Mouse (Mus musculus): ENCODE measurements around the gene Gfod1. TPM values are rescaled to one million over a fixed set of nuclear protein-coding genes. Genes with fewer than 3 reads are reported as not detected.

Gfod1 gene
- polyA plus RNA-seq, 1 experiment, result 4.2 TPM

DNA sequence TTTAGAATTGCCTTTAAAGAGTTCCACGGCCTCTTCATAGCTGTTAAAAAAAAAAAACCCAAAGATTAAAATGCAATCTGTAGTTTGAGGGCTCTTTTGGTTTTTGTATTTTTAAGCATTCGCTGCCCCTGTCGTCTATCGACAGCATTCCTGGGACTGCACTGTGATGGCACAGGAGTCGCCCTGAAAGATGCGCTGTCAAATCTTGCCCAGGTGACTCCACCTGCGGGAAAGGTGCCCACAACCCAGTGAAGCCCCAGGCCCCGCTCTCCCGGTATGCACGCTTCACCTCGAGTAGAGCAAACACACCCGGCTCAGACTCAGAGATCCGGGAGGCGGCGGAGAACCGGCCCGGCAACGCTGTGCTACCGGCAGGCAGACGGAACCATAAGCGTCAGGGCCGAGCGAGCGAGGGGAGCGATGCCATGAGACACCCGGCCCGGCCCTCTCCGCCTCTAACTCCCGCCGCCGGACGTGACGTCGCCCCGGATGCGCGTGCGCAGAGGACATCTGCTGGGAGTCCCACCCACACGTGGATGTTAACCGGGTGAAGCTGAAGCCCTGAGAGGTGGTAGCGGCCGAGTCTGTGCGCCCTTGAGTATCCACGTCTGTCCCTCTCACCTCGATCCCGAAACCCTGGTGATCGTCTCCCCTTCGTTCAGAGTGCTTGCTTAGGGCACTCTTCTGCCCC, 132.8 kb downstream of the Gfod1 start, which contains the start of gene Tbc1d7:
Gene Tbc1d7 (minus strand): TSS at position 482 of the 691 bp plus-strand sequence.
- Histone ChIP-seq H3K4me3 (ENCODE audit: insufficient read depth, low read length) (peak within 1 kb of the TSS; percentile 71), H3K27ac (ENCODE audit: insufficient read depth, low read length) (peak within 1 kb of the TSS; percentile 53), H3K4me1 (ENCODE audit: control insufficient read depth, insufficient read depth, low read length) (no peaks in the 10 kb centered on the region)
- TF ChIP-seq CTCF (IDR thresholded peaks at IDR 0.05; ENCODE audit: borderline replicate concordance, insufficient read depth, low read length) (no peak), POLR2A (IDR thresholded peaks at IDR 0.05; ENCODE audit: low read depth, low read length) (peak; percentile 98)

GRCm38 (mm10) chr13:43167721-43168120, 136.3 kb downstream of the Gfod1 start:
- Histone ChIP-seq H3K4me3 (ENCODE audit: insufficient read depth, low read length) (no peak overlapping the region), H3K4me1 (ENCODE audit: control insufficient read depth, insufficient read depth, low read length) (no peaks in the 10 kb centered on the region), H3K27ac (ENCODE audit: insufficient read depth, low read length) (no peak overlapping the region)
- no peak for TF ChIP-seq POLR2A (IDR thresholded peaks at IDR 0.05; ENCODE audit: low read depth, low read length)
- TF ChIP-seq CTCF (IDR thresholded peaks at IDR 0.05; ENCODE audit: borderline replicate concordance, insufficient read depth, low read length), result no peak

DNA sequence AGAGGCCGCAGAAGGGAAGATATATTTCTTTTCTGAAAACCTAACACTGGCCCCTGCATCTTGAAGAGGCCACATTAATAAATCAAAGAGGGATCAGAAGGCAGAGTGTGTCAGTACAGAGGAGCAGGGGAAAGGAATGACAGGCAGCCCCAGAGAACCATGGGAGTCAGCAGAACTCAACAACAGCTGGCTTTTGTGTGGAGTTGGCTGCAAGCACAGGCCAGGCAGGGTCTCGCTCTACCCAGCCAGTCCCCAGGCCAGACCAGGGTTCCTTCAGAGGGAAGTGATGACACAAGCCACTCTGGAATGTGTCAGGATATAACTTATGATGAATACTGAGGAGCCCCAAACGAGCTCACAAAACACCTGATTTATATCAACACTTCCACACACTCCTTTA, 144.5 kb downstream of the Gfod1 start:
- Histone ChIP-seq H3K4me1 (ENCODE audit: control insufficient read depth, insufficient read depth, low read length) (0 out of 2 replicates have a peak, but pooled peaks cover under 1% of the 10 kb centered on the region), H3K4me3 (ENCODE audit: insufficient read depth, low read length) (no peak overlapping the region), H3K27ac (ENCODE audit: insufficient read depth, low read length) (peak overlapping the region; percentile 28; the same call in 1 of the 2 replicates)
- no peak for TF ChIP-seq CTCF (IDR thresholded peaks at IDR 0.05; ENCODE audit: borderline replicate concordance, insufficient read depth, low read length)
- no peak for TF ChIP-seq POLR2A (IDR thresholded peaks at IDR 0.05; ENCODE audit: low read depth, low read length)

GRCm38 (mm10) chr13:43158281-43158680, 145.7 kb downstream of the Gfod1 start:
- Histone ChIP-seq H3K4me3 (ENCODE audit: insufficient read depth, low read length) (no peak overlapping the region), H3K27ac (ENCODE audit: insufficient read depth, low read length) (no peak overlapping the region), H3K4me1 (ENCODE audit: control insufficient read depth, insufficient read depth, low read length) (0 out of 2 replicates have a peak, but pooled peaks cover 4% of the 10 kb centered on the region)
- TF ChIP-seq POLR2A (IDR thresholded peaks at IDR 0.05; ENCODE audit: low read depth, low read length) (no peak), CTCF (IDR thresholded peaks at IDR 0.05; ENCODE audit: borderline replicate concordance, insufficient read depth, low read length) (no peak)

DNA sequence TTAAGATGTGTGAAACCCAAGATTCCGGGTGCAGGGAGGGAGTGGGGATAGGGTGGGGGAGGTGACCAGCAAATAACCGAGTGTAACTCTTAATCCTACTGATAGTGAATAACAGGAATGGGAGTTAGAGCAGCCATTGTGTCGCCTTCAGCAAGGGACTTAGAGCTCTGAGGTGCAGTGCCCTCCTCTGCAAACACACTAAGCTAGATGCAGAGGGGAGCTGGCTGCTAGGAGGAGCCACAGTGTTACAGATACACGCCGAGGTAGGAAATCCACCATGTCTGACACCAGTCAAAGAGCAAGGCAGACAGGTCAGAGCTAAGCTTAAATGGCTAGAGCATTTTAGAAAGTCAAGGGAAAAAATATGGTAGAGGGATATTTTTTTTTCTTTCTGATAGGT, 146.6 kb downstream of the Gfod1 start:
- Histone ChIP-seq H3K4me1 (ENCODE audit: control insufficient read depth, insufficient read depth, low read length) (0 out of 2 replicates have a peak, but pooled peaks cover 4% of the 10 kb centered on the region), H3K27ac (ENCODE audit: insufficient read depth, low read length) (no peak overlapping the region), H3K4me3 (ENCODE audit: insufficient read depth, low read length) (no peak overlapping the region)
- no peak for TF ChIP-seq CTCF (IDR thresholded peaks at IDR 0.05; ENCODE audit: borderline replicate concordance, insufficient read depth, low read length)
- TF ChIP-seq POLR2A (IDR thresholded peaks at IDR 0.05; ENCODE audit: low read depth, low read length), result no peak

DNA sequence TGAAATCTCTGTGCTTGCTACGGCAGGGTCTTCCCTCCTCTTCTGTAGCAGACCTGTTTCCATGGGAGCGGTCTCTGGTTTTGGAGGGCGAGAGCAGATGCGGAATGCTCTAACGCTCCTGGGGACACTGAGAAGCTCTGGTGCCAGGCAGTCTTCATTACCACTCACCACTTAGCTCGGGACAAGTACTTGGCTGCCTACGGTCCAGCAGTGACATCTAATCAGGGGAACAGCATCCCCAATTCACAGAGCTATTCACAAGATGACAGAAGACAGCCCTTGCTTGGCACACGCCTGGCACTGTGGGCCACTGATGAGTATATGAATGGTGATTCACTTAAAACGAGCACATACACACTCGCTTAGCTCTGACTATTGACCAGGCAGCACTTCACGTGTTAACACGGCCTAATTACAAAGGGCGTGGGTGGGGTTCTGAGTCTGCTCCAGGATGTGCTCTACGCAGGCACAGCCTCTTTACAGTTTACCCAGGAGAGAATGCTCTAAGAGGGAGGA, 151.9 kb downstream of the Gfod1 start:
- no peak overlapping the region for H3K27ac ChIP-seq (ENCODE audit: insufficient read depth, low read length)
- peaks cover 12% of the 10 kb centered on the region for H3K4me1 ChIP-seq (ENCODE audit: control insufficient read depth, insufficient read depth, low read length)
- no peak for TF ChIP-seq CTCF (IDR thresholded peaks at IDR 0.05; ENCODE audit: borderline replicate concordance, insufficient read depth, low read length)
- TF ChIP-seq POLR2A (IDR thresholded peaks at IDR 0.05; ENCODE audit: low read depth, low read length), result no peak
- no peak overlapping the region for H3K4me3 ChIP-seq (ENCODE audit: insufficient read depth, low read length)

DNA sequence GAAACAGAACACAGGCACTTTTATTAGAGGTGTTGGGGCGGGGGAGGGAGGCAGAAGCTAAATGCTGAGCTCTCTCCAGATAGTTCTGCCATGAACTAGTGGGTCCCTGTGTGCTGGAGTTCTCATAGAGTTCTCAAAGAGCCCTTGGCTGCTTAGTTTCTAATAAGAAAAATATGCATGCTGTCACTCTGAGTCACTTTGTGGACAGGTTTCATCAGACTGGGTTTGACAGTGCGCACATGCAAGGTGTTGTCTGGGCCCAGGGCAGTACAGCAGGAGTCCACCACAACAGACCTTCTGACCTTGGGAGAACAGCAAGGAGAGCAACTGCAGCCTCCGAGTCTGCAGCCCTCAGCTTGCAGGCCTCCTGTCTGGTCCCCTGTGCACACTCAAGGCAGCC, 154.3 kb downstream of the Gfod1 start:
- Histone ChIP-seq H3K4me3 (ENCODE audit: insufficient read depth, low read length) (no peak overlapping the region), H3K27ac (ENCODE audit: insufficient read depth, low read length) (peak overlapping the region; percentile 1; the same call in 1 of the 2 replicates), H3K4me1 (ENCODE audit: control insufficient read depth, insufficient read depth, low read length) (peaks cover 12% of the 10 kb centered on the region)
- TF ChIP-seq POLR2A (IDR thresholded peaks at IDR 0.05; ENCODE audit: low read depth, low read length) (no peak), CTCF (IDR thresholded peaks at IDR 0.05; ENCODE audit: borderline replicate concordance, insufficient read depth, low read length) (no peak)

DNA sequence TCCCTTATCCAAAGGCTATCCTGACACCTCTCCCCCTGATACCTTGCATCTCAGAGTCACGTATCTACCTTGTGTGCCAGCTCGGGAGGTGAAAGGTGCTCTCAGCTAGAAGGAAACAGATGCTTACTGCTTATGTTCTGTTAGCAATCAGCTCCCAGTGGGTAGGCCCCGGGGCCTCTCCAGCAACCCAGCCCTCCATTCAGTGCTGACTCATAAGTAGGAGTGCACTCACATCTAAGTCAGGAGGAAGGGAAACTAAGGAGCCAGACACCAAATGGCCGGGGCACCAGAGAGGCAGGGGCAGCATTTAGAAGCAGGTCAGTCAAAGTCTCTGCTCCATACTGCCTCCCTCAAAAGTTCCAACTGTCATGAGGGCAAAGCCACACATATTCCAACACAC, 155.3 kb downstream of the Gfod1 start:
- Histone ChIP-seq H3K4me3 (ENCODE audit: insufficient read depth, low read length) (no peak overlapping the region), H3K27ac (ENCODE audit: insufficient read depth, low read length) (0 out of 2 replicates have a peak overlapping the region, but pooled peaks have one; percentile 24), H3K4me1 (ENCODE audit: control insufficient read depth, insufficient read depth, low read length) (peaks cover 8% of the 10 kb centered on the region)
- TF ChIP-seq CTCF (IDR thresholded peaks at IDR 0.05; ENCODE audit: borderline replicate concordance, insufficient read depth, low read length) (no peak), POLR2A (IDR thresholded peaks at IDR 0.05; ENCODE audit: low read depth, low read length) (no peak)

- Histone ChIP-seq H3K4me3 (ENCODE audit: insufficient read depth, low read length) (no peak overlapping the region), H3K4me1 (ENCODE audit: control insufficient read depth, insufficient read depth, low read length) (peaks cover 8% of the 10 kb centered on the region), H3K27ac (ENCODE audit: insufficient read depth, low read length) (no peak overlapping the region)
- TF ChIP-seq POLR2A (IDR thresholded peaks at IDR 0.05; ENCODE audit: low read depth, low read length) (no peak), CTCF (IDR thresholded peaks at IDR 0.05; ENCODE audit: borderline replicate concordance, insufficient read depth, low read length) (no peak)
Observed at GRCm38 (mm10) chr13:43146515-43147258, 157.3 kb downstream of the Gfod1 start.

Other genes starting within 250 kb of the Gfod1 start
- gene Tbc1d7, start 132.7 kb downstream of the Gfod1 start, polyA plus RNA-seq (2011; ENCODE audit: insufficient read length, low read depth, missing spikeins), result 26.3 and 26.8 TPM in 2 replicates
- 10.1 and 12.2 TPM in 2 replicates for gene Sirt5, start 61.3 kb upstream of the Gfod1 start, polyA plus RNA-seq (2011; ENCODE audit: insufficient read length, low read depth, missing spikeins)
- 44.9 and 65.7 TPM in 2 replicates for gene Nol7, start 94.2 kb upstream of the Gfod1 start, polyA plus RNA-seq (2011; ENCODE audit: insufficient read length, low read depth, missing spikeins)
- 55.4 and 74.1 TPM in 2 replicates for gene Ranbp9, start 177.1 kb upstream of the Gfod1 start, polyA plus RNA-seq (2011; ENCODE audit: insufficient read length, low read depth, missing spikeins)

All from embryonic fibroblast, embryonic 13.5 days (primary cell).